Mouse (Mus musculus) cerebellum, adult 9-10 months (tissue): ENCODE measurements at regions not wholly inside any gene's neighbourhood (a gene's known extent, or its start where the extent isn't known, plus 50 kb on each side); places are given as distances from the start of the nearest gene placed in this dataset.
"Not testable (repeated sequence)": the region's sequence is repeated elsewhere in the genome, so short reads cannot be mapped to it uniquely, and the experiment has no call there.

Experiments used
- DNase-seq: peaks from one replicate; pipeline ENCODE4 v3.0.0; 2022

DNA sequence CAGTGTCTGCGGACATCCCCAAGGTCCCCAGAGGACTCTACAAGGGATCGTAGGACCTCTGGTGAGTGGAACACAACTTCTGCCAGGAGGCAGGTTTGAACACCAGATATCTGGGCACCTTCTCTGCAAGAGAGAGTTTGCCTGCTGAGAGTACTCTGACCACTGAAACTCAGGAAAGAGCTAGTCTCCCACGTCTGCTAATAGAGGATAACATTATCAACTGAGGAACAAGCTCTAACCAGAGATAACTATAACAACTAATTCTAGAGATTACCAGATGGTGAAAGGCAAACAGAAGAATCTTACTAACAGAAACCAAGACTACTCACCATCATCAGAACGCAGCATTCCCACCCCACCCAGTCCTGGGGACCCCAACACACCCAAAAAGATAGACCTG is 415.1 kb downstream of the Sis start:
- not testable (repeated sequence) for DNase-seq

DNA sequence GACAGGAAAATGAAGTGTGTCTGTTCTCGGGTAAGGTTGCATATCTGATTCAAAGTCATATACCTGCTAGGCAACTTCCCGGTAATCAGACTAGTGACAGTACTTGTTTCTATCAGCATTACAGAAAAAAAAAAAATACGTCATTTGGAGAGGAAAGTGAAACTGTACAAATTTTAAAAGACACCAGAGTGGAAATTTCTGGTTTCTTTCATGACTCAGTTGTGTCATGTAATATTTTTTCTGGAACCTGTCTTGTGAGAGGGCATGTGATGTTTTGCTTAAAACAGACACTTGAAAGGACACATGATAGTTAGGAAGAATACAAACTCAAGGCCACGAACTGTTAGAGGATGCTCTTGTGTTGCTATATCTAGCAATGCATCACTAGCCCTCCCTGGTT is 433.7 kb downstream of the Sis start:
- DNase-seq: no peak

DNA sequence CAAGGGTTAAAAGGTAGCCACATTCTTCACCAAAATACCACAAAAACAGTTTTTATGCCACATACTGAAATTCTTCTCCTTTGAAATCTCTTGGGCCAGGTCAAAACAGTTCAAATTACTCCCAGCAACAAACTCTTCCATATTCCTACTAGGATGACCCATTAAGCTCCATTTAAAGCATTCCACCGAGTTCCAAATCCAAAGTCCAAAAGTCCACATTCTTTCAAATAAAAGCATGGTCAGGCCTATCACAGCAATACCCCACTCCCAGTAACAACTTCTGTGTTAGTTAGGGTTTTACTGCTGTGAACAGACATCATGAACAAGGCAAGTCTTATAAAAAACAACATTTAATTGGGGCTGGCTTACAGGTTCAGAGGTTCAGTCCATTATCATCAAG is 441.9 kb downstream of the Sis start:
- not testable (repeated sequence) for DNase-seq

DNA sequence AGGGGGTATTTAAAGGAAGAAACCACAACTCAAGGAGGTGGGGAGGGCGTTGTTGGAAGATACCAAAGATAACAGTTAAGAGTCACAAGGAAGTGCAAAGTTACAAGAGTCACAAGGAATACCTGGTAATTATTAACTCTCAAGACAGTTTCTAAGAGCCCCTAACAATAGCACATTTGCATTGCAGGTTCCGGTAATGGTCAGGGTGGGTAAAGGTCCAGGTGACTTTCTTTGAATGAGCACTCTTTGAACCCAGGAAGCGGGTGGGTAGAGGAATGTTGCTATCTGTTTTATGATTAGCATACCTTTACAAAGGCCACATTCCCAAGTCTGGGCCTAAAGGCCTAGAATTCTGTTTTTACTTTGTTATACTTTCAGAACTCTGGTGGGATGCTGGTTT is 449.8 kb downstream of the Sis start:
- DNase-seq: not testable (repeated sequence)

DNA sequence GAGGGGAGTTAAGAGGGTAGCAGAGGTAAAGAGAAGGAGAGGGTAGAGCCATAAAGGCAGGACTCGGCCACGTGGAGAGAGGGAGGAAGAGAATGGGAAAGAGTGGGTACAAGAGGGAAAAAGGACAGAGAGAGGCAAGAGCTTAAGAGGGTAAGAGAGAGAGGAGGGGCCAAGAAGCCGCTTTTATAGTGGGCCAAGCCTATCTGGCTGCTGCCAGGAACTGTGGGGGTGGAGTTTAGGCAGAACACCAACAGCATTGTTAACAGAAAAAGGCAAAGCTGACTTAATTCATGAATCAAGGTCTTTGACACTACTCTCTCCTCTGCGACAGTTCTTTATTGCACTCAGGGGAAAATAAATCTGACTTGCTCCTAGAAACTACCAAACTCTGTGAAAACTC is 463.4 kb downstream of the Sis start:
- no peak for DNase-seq

DNA sequence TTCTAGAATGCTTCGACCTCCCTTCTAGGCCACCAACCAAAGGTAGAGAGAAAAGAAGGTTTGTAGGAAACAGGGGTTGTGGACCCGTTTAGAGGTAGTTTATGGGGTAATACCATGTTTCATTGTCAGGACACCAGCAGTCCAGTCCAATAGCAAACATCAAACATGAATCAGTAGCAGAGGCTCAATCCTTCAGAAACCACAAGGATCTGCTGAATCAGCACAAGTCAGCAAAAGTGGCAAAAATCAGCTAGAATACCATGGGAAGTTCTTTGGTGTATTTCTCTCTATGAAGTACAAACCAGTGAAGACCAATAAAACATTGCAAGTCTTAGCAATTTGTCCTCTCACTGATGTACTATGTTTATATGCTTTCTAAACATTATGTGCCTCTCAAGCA is 465.9 kb downstream of the Sis start:
- no peak for DNase-seq

DNA sequence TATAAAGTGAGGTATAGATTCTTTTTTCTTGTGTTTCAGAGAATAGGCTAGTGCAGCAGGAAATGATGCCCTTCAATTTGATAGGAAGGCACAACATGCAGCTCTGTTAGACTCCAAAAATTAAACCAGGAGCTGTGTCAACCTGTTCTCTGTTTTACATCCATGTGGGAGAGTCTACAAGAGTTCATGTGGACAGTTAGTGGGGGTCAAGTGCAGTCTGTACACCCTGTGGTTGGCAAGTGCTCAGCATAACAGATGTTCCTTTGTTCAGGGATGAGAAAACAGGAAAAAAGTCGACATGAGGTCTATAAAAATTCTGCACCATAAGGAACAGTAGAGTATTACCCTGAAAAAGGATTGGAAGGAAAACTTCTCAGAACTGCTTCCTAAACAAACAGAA is 512.3 kb downstream of the Sis start:
- DNase-seq: peak; percentile 44
